Mouse (Mus musculus) CH12.LX (cell line): Measurements from ENCODE around the gene Sult1c2. TPM values are rescaled to one million over a fixed set of nuclear protein-coding genes. Genes with fewer than 3 reads are reported as not detected.

Experiments
- DNase-seq: peaks from one replicate; pipeline ENCODE4 v3.0.0-alpha.2; 2013; ENCODE audit errors: extremely low read depth
- H3K27ac ChIP-seq: 2 replicates; pipeline ENCODE4 v1.5.1; 2012; ENCODE audit warnings: low read depth, mild to moderate bottlenecking, control low read depth, moderate library complexity; ENCODE audit not compliant: insufficient read depth
- H3K27me3 ChIP-seq: replicated peaks from 2 replicates; pipeline ENCODE3; 2012; ENCODE audit warnings: inconsistent platforms
- H3K36me3 ChIP-seq, 2 experiments: replicated peaks in 1 of 2; 2 replicates each; pipeline versions ENCODE3 to v1.6.1; 2012; ENCODE audit warnings: inconsistent platforms in 1 of 2, low read length in 1 of 2, mild to moderate bottlenecking in 1 of 2, mixed read lengths in 1 of 2, moderate library complexity in 1 of 2; ENCODE audit not compliant: control insufficient read depth in 1 of 2, insufficient read depth in 1 of 2
- H3K4me1 ChIP-seq, 2 experiments: 2 replicates each; pipeline ENCODE4 v1.6.1; 2012; ENCODE audit warnings: inconsistent platforms in 1 of 2, moderate library complexity in 1 of 2; ENCODE audit not compliant: insufficient read depth in 2 of 2, control insufficient read depth in 1 of 2
- H3K4me2 ChIP-seq: 2 replicates; pipeline ENCODE4 v1.6.1; 2012; ENCODE audit warnings: low read depth, mild to moderate bottlenecking, control low read depth; ENCODE audit not compliant: poor library complexity, insufficient read depth, severe bottlenecking
- H3K4me3 ChIP-seq, 3 experiments: fragments of 150-350 bp in 1 of 3; sonication (generic) in 1 of 3; replicated peaks in 1 of 3; 2 replicates each; pipeline versions ENCODE3 to v1.5.1; 2011 to 2012; ENCODE audit warnings: low read depth in 2 of 3, low read length in 2 of 3, mild to moderate bottlenecking in 2 of 3, moderate library complexity in 2 of 3, control low read depth in 1 of 3, improper control_type of control experiment in 1 of 3, inconsistent platforms in 1 of 3, mixed read lengths in 1 of 3; ENCODE audit not compliant: poor library complexity in 1 of 3
- H3K79me2 ChIP-seq: replicated peaks from 2 replicates; pipeline ENCODE4 v1.6.1; 2012; ENCODE audit warnings: mild to moderate bottlenecking, moderate library complexity; ENCODE audit not compliant: control insufficient read depth, poor library complexity, insufficient read depth, severe bottlenecking; ENCODE audit errors: extremely low read depth
- H3K9ac ChIP-seq: 2 replicates; pipeline ENCODE4 v1.6.1; 2012; ENCODE audit warnings: low read depth, mild to moderate bottlenecking, control low read depth, moderate library complexity; ENCODE audit not compliant: insufficient read depth
- H3K9me3 ChIP-seq: replicated peaks from 2 replicates; pipeline ENCODE3; 2012; ENCODE audit warnings: low read length, inconsistent platforms, mixed read lengths
- CTCF ChIP-seq, 2 experiments: IDR thresholded peaks in 1 of 2; conservative IDR thresholded peaks in 1 of 2; 2 replicates each; pipeline ENCODE4 v1.5.1; 2011 to 2012; ENCODE audit warnings: low read depth in 2 of 2, low read length in 2 of 2, improper control_type of control experiment in 1 of 2, inconsistent platforms in 1 of 2, mild to moderate bottlenecking in 1 of 2, moderate library complexity in 1 of 2
- IRF4 ChIP-seq: IDR thresholded peaks from 2 replicates; pipeline ENCODE4 v1.6.1; 2014; ENCODE audit warnings: low read depth, mild to moderate bottlenecking, inconsistent platforms, low read length, improper control_type of control experiment
- JUN ChIP-seq: IDR thresholded peaks from 2 replicates; pipeline ENCODE4 v1.6.1; 2011; ENCODE audit warnings: low read depth, mild to moderate bottlenecking, low read length, improper control_type of control experiment, moderate library complexity; ENCODE audit not compliant: insufficient read depth
- JUND ChIP-seq: conservative IDR thresholded peaks from 2 replicates; pipeline ENCODE4 v1.6.1; 2011; ENCODE audit warnings: low read depth, low read length, improper control_type of control experiment
- KAT2A ChIP-seq: IDR thresholded peaks from 2 replicates; pipeline ENCODE4 v1.6.1; 2012; ENCODE audit warnings: low read length, improper control_type of control experiment, inconsistent platforms; ENCODE audit not compliant: insufficient replicate concordance
- MAFK ChIP-seq: IDR thresholded peaks from 2 replicates; pipeline ENCODE4 v1.6.1; 2011; ENCODE audit warnings: low read length, improper control_type of control experiment; ENCODE audit not compliant: insufficient replicate concordance
- MXI1 ChIP-seq: IDR thresholded peaks from 2 replicates; pipeline ENCODE4 v1.6.1; 2011; ENCODE audit warnings: mild to moderate bottlenecking, low read depth, low read length, improper control_type of control experiment
- MYC ChIP-seq: IDR thresholded peaks from 2 replicates; pipeline ENCODE4 v1.6.1; 2011; ENCODE audit warnings: low read depth, mild to moderate bottlenecking, improper control_type of control experiment, low read length
- NRF1 ChIP-seq: IDR thresholded peaks from 2 replicates; pipeline ENCODE4 v1.6.1; 2014; ENCODE audit warnings: low read depth, mild to moderate bottlenecking, inconsistent platforms, low read length, improper control_type of control experiment, moderate library complexity
- POLR2A ChIP-seq: IDR thresholded peaks from 2 replicates; pipeline ENCODE4 v1.6.1; 2011; ENCODE audit warnings: low read depth, mild to moderate bottlenecking, improper control_type of control experiment, low read length
- POLR2AphosphoS2 ChIP-seq: IDR thresholded peaks from 2 replicates; pipeline ENCODE4 v1.6.1; 2011; ENCODE audit warnings: low read depth, low read length, improper control_type of control experiment
- RAD21 ChIP-seq: IDR thresholded peaks from 2 replicates; pipeline ENCODE4 v1.6.1; 2011; ENCODE audit warnings: low read depth, mild to moderate bottlenecking, low read length, improper control_type of control experiment, moderate library complexity
- RCOR1 ChIP-seq: conservative IDR thresholded peaks from 2 replicates; pipeline ENCODE4 v1.6.1; 2012; ENCODE audit warnings: low read depth, mild to moderate bottlenecking, inconsistent platforms, low read length, improper control_type of control experiment
- SMC3 ChIP-seq: IDR thresholded peaks from 2 replicates; pipeline ENCODE4 v1.6.1; 2011; ENCODE audit warnings: low read depth, low read length, improper control_type of control experiment
- UBTF ChIP-seq: IDR thresholded peaks from 2 replicates; pipeline ENCODE4 v1.6.1; 2012; ENCODE audit warnings: low read depth, mild to moderate bottlenecking, inconsistent platforms, low read length, improper control_type of control experiment, moderate library complexity
- USF1 ChIP-seq: IDR thresholded peaks from 2 replicates; pipeline ENCODE4 v1.6.1; 2014; ENCODE audit warnings: low read depth, mild to moderate bottlenecking, inconsistent platforms, low read length, improper control_type of control experiment
- ZMIZ1 ChIP-seq: IDR thresholded peaks from 2 replicates; pipeline ENCODE4 v1.6.1; 2012; ENCODE audit warnings: low read depth, mild to moderate bottlenecking, inconsistent platforms, low read length, improper control_type of control experiment
- dilution Hi-C: fragments of 300-500 bp; cut with MboI; formaldehyde crosslinking; loops from 2 replicates; pipeline ENCODE4 v1.14.3; 2020; ENCODE audit warnings: low sequenced_read_pairs; ENCODE audit not compliant: extremely low pct_unique_long_range_greater_than_20kb, extremely low pct_ligation_motif_present
- in situ Hi-C: fragments of 300-500 bp; cut with MboI; formaldehyde crosslinking; loops from 3 replicates; pipeline ENCODE4 v1.14.3; 2019; ENCODE audit warnings: low sequenced_read_pairs, low pct_ligation_motif_present, low pct_unique_long_range_greater_than_20kb, mixed read lengths
- polyA plus RNA-seq: library from polyadenylated mRNA; unstranded; fragments of >175 nt; gene quantifications from 2 replicates; pipeline ENCODE4 v1.2.1, GENCODE M21; 2012; ENCODE audit warnings: low read depth; ENCODE audit not compliant: insufficient read length
- total RNA-seq, 2 experiments: library from RNA; depleted of rRNA; stranded (reverse); fragments of 300-350 nt in 1 of 2; fragments of >200 nt in 1 of 2; gene quantifications; 2 replicates each; pipeline ENCODE4 v1.2.3; 2012 to 2014

The Sult1c2 gene
- total and polyA plus RNA-seq, 3 experiments: not detected

GRCm38 (mm10) chr17:53783381-53783780, 62.8 kb downstream of the Sult1c2 start:
- dilution Hi-C loops: no loop called here
- H3K27ac ChIP-seq: no peak overlapping the region
- DNase-seq: no peak

More at GRCm38 (mm10) chr17:53783381-53783780, 62.8 kb downstream of the Sult1c2 start:
- Histone ChIP-seq H3K4me2 (no peak overlapping the region), H3K9me3 (no peaks in the 10 kb centered on the region), H3K79me2 (no peaks in the 10 kb centered on the region), H3K4me3 (no peak overlapping the region), H3K36me3 (no peaks in the 10 kb centered on the region), H3K4me1 (no peaks in the 10 kb centered on the region), H3K9ac (no peak overlapping the region), H3K27me3 (no peaks in the 10 kb centered on the region)
- TF ChIP-seq ZMIZ1 (no peak), RAD21 (no peak), JUND (no peak), JUN (no peak), CTCF (conservative IDR thresholded peaks at IDR 0.05 in 1 of 2, IDR thresholded peaks at IDR 0.05 in 1 of 2; ENCODE audit: low read depth in 2 of 2, low read length in 2 of 2) (no peak), SMC3 (no peak), MXI1 (no peak), UBTF (no peak), MYC (no peak), POLR2A (no peak), POLR2AphosphoS2 (no peak), NRF1 (no peak), RCOR1 (no peak), MAFK (no peak), IRF4 (no peak), USF1 (no peak), KAT2A (no peak)
- in situ Hi-C loops: no loop called here

Other genes starting within 250 kb of the Sult1c2 start
- 19.4 and 22.6 TPM in 2 replicates for gene Sgo1, start 157.0 kb downstream of the Sult1c2 start, total RNA-seq (2012; rRNA removed)
- gene Sgo1, start 157.0 kb downstream of the Sult1c2 start, total RNA-seq (2014; rRNA removed): 35.2 and 38.3 TPM in 2 replicates
- gene Sgo1, start 157.0 kb downstream of the Sult1c2 start, polyA plus RNA-seq: 56.8 and 65.6 TPM in 2 replicates
- not detected in 2 replicates for gene Sult1c1, start 144.3 kb upstream of the Sult1c2 start, total RNA-seq (2012; rRNA removed)
- not detected in 2 replicates for gene Sult1c1, start 144.3 kb upstream of the Sult1c2 start, total RNA-seq (2014; rRNA removed)
- gene Sult1c1, start 144.3 kb upstream of the Sult1c2 start, polyA plus RNA-seq: not detected in 2 replicates